Mouse (Mus musculus) myocyte (in vitro differentiated cells): ENCODE measurements around the gene Mbd6. TPM values are rescaled to one million over a fixed set of nuclear protein-coding genes. Genes with fewer than 3 reads are reported as not detected.
A peak's percentile ranks its signal among the peaks of the same experiment; 100 is the strongest.

Experiments
- H3K27me3 ChIP-seq: one replicate; pipeline ENCODE4 v1.6.1; 2011; ENCODE audit not compliant: control insufficient read depth, insufficient read depth, insufficient read length
- H3K36me3 ChIP-seq: one replicate; pipeline ENCODE4 v1.6.1; 2011; ENCODE audit not compliant: control insufficient read depth, insufficient read depth
- H3K4me2 ChIP-seq: one replicate; pipeline ENCODE4 v1.6.1; 2011; ENCODE audit warnings: low read depth, control low read depth
- H3K4me3 ChIP-seq: one replicate; pipeline ENCODE4 v1.5.1; 2011; ENCODE audit warnings: mild to moderate bottlenecking, control low read depth, moderate library complexity
- H3K79me2 ChIP-seq: one replicate; pipeline ENCODE4 v1.6.1; 2011; ENCODE audit not compliant: control insufficient read depth, insufficient read depth
- H3ac ChIP-seq: one replicate; pipeline ENCODE4 v1.6.1; 2011; ENCODE audit not compliant: control insufficient read depth, insufficient read length
- CEBPB ChIP-seq: IDR thresholded peaks from 2 replicates; pipeline ENCODE4 v1.6.1; 2011; ENCODE audit warnings: mild to moderate bottlenecking, moderate library complexity; ENCODE audit not compliant: poor library complexity, insufficient read depth, severe bottlenecking
- E2F4 ChIP-seq: IDR thresholded peaks from one replicate; pipeline ENCODE4 v1.6.1; 2011; ENCODE audit warnings: mild to moderate bottlenecking, control low read depth, moderate library complexity; ENCODE audit not compliant: insufficient read depth
- MAX ChIP-seq: IDR thresholded peaks from one replicate; pipeline ENCODE4 v1.6.1; 2011; ENCODE audit warnings: low read depth, mild to moderate bottlenecking, control low read depth
- MYOD1 ChIP-seq, 3 experiments: IDR thresholded peaks; one replicate each; pipeline ENCODE4 v1.6.1; 2011; ENCODE audit warnings: control low read depth in 2 of 3, low read depth in 2 of 3, mild to moderate bottlenecking in 2 of 3, moderate library complexity in 1 of 3; ENCODE audit not compliant: insufficient read length in 2 of 3, control insufficient read depth in 1 of 3
- MYOG ChIP-seq, 3 experiments: IDR thresholded peaks; one replicate each; pipeline ENCODE4 v1.6.1; 2011; ENCODE audit warnings: control low read depth in 2 of 3, low read depth in 2 of 3, mild to moderate bottlenecking in 2 of 3; ENCODE audit not compliant: insufficient read length in 2 of 3, control insufficient read depth in 1 of 3, insufficient read depth in 1 of 3
- POLR2A ChIP-seq: IDR thresholded peaks from one replicate; pipeline ENCODE4 v1.6.1; 2011; ENCODE audit warnings: low read depth, mild to moderate bottlenecking, control low read depth, moderate library complexity; ENCODE audit not compliant: insufficient read length
- POLR2AphosphoS2 ChIP-seq: IDR thresholded peaks from one replicate; pipeline ENCODE4 v1.6.1; 2011; ENCODE audit warnings: low read depth, control low read depth; ENCODE audit not compliant: insufficient read length
- REST ChIP-seq: IDR thresholded peaks from one replicate; pipeline ENCODE4 v1.6.1; 2011; ENCODE audit warnings: mild to moderate bottlenecking, control low read depth, moderate library complexity; ENCODE audit not compliant: insufficient read depth, insufficient read length
- SRF ChIP-seq: IDR thresholded peaks from one replicate; pipeline ENCODE4 v1.6.1; 2011; ENCODE audit warnings: low read depth; ENCODE audit not compliant: control insufficient read depth, insufficient read length
- TCF12 ChIP-seq: IDR thresholded peaks from one replicate; pipeline ENCODE4 v1.6.1; 2011; ENCODE audit warnings: mild to moderate bottlenecking, control low read depth; ENCODE audit not compliant: poor library complexity, insufficient read depth, severe bottlenecking
- TCF3 ChIP-seq: IDR thresholded peaks from one replicate; pipeline ENCODE4 v1.6.1; 2011; ENCODE audit warnings: low read depth, control low read depth; ENCODE audit not compliant: insufficient read length
- USF1 ChIP-seq: IDR thresholded peaks from one replicate; pipeline ENCODE4 v1.6.1; 2011; ENCODE audit warnings: low read depth, mild to moderate bottlenecking, control low read depth, moderate library complexity
- polyA plus RNA-seq: library from polyadenylated mRNA; unstranded; fragments of >200 nt; fragmentation: generic; extraction: Trizol; gene quantifications from one replicate; pipeline ENCODE4 v1.2.1, GENCODE M21; 2012; ENCODE audit warnings: missing spikeins

The Mbd6 gene
- polyA plus RNA-seq, 1 experiment: 24.7 TPM

- no peaks in the 10 kb centered on the region for H3K27me3 ChIP-seq
- H3K4me3 ChIP-seq: peak overlapping the region; percentile 100
- TF ChIP-seq REST (no peak), MYOD1 (IDR thresholded peaks at IDR 0.05; ENCODE audit: control insufficient read depth in 1 of 3, insufficient read length in 2 of 3, low read depth in 2 of 3) (peak in 1 of 3 experiments; percentile 2)
- peaks cover 21% of the 10 kb centered on the region for H3K36me3 ChIP-seq
- H3K4me2 ChIP-seq: peak overlapping the region; percentile 84
- peak overlapping the region; percentile 82 for H3ac ChIP-seq
- peaks cover 54% of the 10 kb centered on the region for H3K79me2 ChIP-seq
These were observed 454 bp downstream of the Mbd6 start for GRCm38 (mm10) chr10:127288328-127288799.

GRCm38 (mm10) chr10:127287936-127288293, 903 bp downstream of the Mbd6 start:
- Histone ChIP-seq H3ac (peak overlapping the region; percentile 82), H3K27me3 (no peaks in the 10 kb centered on the region), H3K79me2 (peaks cover 50% of the 10 kb centered on the region), H3K36me3 (peaks cover 20% of the 10 kb centered on the region), H3K4me3 (peak overlapping the region; percentile 100), H3K4me2 (peak overlapping the region; percentile 84)
- TF ChIP-seq MYOG (IDR thresholded peaks at IDR 0.05; ENCODE audit: control insufficient read depth in 1 of 3, insufficient read depth in 1 of 3, insufficient read length in 2 of 3, low read depth in 2 of 3): no peak
- TF ChIP-seq TCF12: no peak
- TF ChIP-seq USF1: no peak
- no peak for TF ChIP-seq CEBPB
- no peak for TF ChIP-seq POLR2A
- TF ChIP-seq POLR2AphosphoS2: no peak
- no peak for TF ChIP-seq MYOD1 (IDR thresholded peaks at IDR 0.05; ENCODE audit: control insufficient read depth in 1 of 3, insufficient read length in 2 of 3, low read depth in 2 of 3)
- no peak for TF ChIP-seq REST
- no peak for TF ChIP-seq MAX
- no peak for TF ChIP-seq TCF3
- no peak for TF ChIP-seq SRF
- TF ChIP-seq E2F4: no peak

GRCm38 (mm10) chr10:127287271-127287935, 1.4 kb downstream of the Mbd6 start:
- Histone ChIP-seq H3K4me2 (peak overlapping the region; percentile 84), H3K27me3 (no peaks in the 10 kb centered on the region), H3K36me3 (peaks cover 18% of the 10 kb centered on the region), H3K79me2 (peaks cover 45% of the 10 kb centered on the region), H3ac (peak overlapping the region; percentile 82), H3K4me3 (peak overlapping the region; percentile 100)
- TF ChIP-seq SRF (no peak), POLR2AphosphoS2 (peak; percentile 56), MYOG (IDR thresholded peaks at IDR 0.05; ENCODE audit: control insufficient read depth in 1 of 3, insufficient read depth in 1 of 3, insufficient read length in 2 of 3, low read depth in 2 of 3) (no peak)

- H3K79me2 ChIP-seq: peaks cover 38% of the 10 kb centered on the region
- peak overlapping the region; percentile 100 for H3K4me3 ChIP-seq
- H3K27me3 ChIP-seq: no peaks in the 10 kb centered on the region
- peaks cover 17% of the 10 kb centered on the region for H3K36me3 ChIP-seq
- TF ChIP-seq MYOD1 (IDR thresholded peaks at IDR 0.05; ENCODE audit: control insufficient read depth in 1 of 3, insufficient read length in 2 of 3, low read depth in 2 of 3) (no peak), POLR2A (no peak), TCF3 (no peak), MYOG (IDR thresholded peaks at IDR 0.05; ENCODE audit: control insufficient read depth in 1 of 3, insufficient read depth in 1 of 3, insufficient read length in 2 of 3, low read depth in 2 of 3) (no peak), E2F4 (no peak), REST (no peak), POLR2AphosphoS2 (no peak), MAX (no peak), SRF (no peak), CEBPB (no peak), USF1 (no peak), TCF12 (no peak)
- H3K4me2 ChIP-seq: peak overlapping the region; percentile 84
- no peak overlapping the region for H3ac ChIP-seq
These were observed 2.1 kb downstream of the Mbd6 start for GRCm38 (mm10) chr10:127286730-127287129.

GRCm38 (mm10) chr10:127286194-127286593, 2.6 kb downstream of the Mbd6 start:
- TF ChIP-seq POLR2AphosphoS2: peak; percentile 8
- TF ChIP-seq CEBPB: no peak
- TF ChIP-seq MYOD1 (IDR thresholded peaks at IDR 0.05; ENCODE audit: control insufficient read depth in 1 of 3, insufficient read length in 2 of 3, low read depth in 2 of 3): no peak
- TF ChIP-seq POLR2A: no peak
- no peak for TF ChIP-seq TCF12
- H3K27me3 ChIP-seq: no peaks in the 10 kb centered on the region
- peaks cover 17% of the 10 kb centered on the region for H3K36me3 ChIP-seq
- no peak overlapping the region for H3ac ChIP-seq
- peaks cover 33% of the 10 kb centered on the region for H3K79me2 ChIP-seq
- peak overlapping the region; percentile 84 for H3K4me2 ChIP-seq
- peak overlapping the region; percentile 100 for H3K4me3 ChIP-seq
